In genomic region chr5:114888995-114889394, GRCm38 (mm10) we compare ENCODE assay signal across 25 mouse cellular contexts. TPM values are rescaled to one million over a fixed set of nuclear protein-coding genes. Genes with fewer than 3 reads are reported as not detected.
DNase-seq lines count a peak whose midpoint lies in the region; ATAC-seq and TF ChIP-seq lines count a peak whose summit lies in the region.
"Had no signal": no experiment of that assay in that cellular context is flagged by ENCODE, and none has a peak within 500 bp of the region (broad histone marks: within the 10 kb centered on the region; RNA-seq: fewer than 3 reads in every experiment).

No protein-coding gene starts in this region.

- H3K4me1 ChIP-seq in liver, adult 2 months (ENCODE audit: control insufficient read depth, insufficient read depth, low read length): peaks cover 3% of the 10 kb centered on the region
- no peaks in the 10 kb centered on the region for H3K4me1 ChIP-seq in liver, postnatal 0 days (ENCODE audit: insufficient read depth)
- H3K4me1 ChIP-seq in embryonic facial prominence, embryonic 14.5 days (ENCODE audit: control insufficient read depth, insufficient read depth, low read length): no peaks in the 10 kb centered on the region
- H3K4me1 ChIP-seq: forebrain, embryonic 13.5 days; forebrain, embryonic 15.5 days had no signal

- no peaks in the 10 kb centered on the region for H3K27me3 ChIP-seq in liver, adult 2 months (ENCODE audit: control insufficient read depth, insufficient read depth, low read length)
- H3K27me3 ChIP-seq in liver, postnatal 0 days (ENCODE audit: insufficient read depth, low read length): no peaks in the 10 kb centered on the region
- H3K27me3 ChIP-seq in embryonic facial prominence, embryonic 14.5 days (replicated peaks; ENCODE audit: control insufficient read depth, insufficient read depth, low read length): no peaks in the 10 kb centered on the region
- H3K27me3 ChIP-seq: forebrain, embryonic 13.5 days; forebrain, embryonic 15.5 days had no signal

- WGBS in liver, adult 2 months: 72% methylated on average over 2 of the region's 2 CpGs
- WGBS in liver, postnatal 0 days (ENCODE audit: insufficient replicate concordance): 78% methylated on average over 2 of the region's 2 CpGs
- WGBS in embryonic facial prominence, embryonic 14.5 days: 31% methylated on average over 2 of the region's 2 CpGs

- no peak overlapping the region for H3K4me2 ChIP-seq in liver, postnatal 0 days (ENCODE audit: low read depth, low read length)
- H3K4me2 ChIP-seq in embryonic facial prominence, embryonic 14.5 days (ENCODE audit: low read depth, low read length): no peak overlapping the region
- H3K4me2 ChIP-seq: forebrain, embryonic 13.5 days; forebrain, embryonic 15.5 days had no signal

- TF ChIP-seq CTCF in liver, adult 2 months (IDR thresholded peaks at IDR 0.05; ENCODE audit: low read depth, low read length): no peak
- TF ChIP-seq CTCF in liver, postnatal 0 days (IDR thresholded peaks at IDR 0.05; ENCODE audit: low read depth): no peak

- H3K9me3 ChIP-seq in liver, postnatal 0 days (ENCODE audit: low read length): no peaks in the 10 kb centered on the region
- no peaks in the 10 kb centered on the region for H3K9me3 ChIP-seq in embryonic facial prominence, embryonic 14.5 days (ENCODE audit: control insufficient read depth, low read length)
- H3K9me3 ChIP-seq: forebrain, embryonic 13.5 days; forebrain, embryonic 15.5 days had no signal

- ATAC-seq in liver, postnatal 0 days: no peak
- ATAC-seq in embryonic facial prominence, embryonic 14.5 days (ENCODE audit: low read depth): peak; percentile 82; the same call in 1 of the 2 replicates
- ATAC-seq: forebrain, embryonic 13.5 days; forebrain, embryonic 15.5 days; forebrain, postnatal 0 days had no signal

- TF ChIP-seq EP300 in liver, postnatal 0 days (IDR thresholded peaks at IDR 0.05; ENCODE audit: low read depth): no peak

- H3K4me3 ChIP-seq in liver, adult 2 months (ENCODE audit: insufficient read depth, low read depth, low read length): no peak overlapping the region
- no peak overlapping the region for H3K4me3 ChIP-seq in liver, postnatal 0 days (ENCODE audit: low read depth, low read length)
- no peak overlapping the region for H3K4me3 ChIP-seq in embryonic facial prominence, embryonic 14.5 days (ENCODE audit: low read depth, low read length)
- H3K4me3 ChIP-seq: forebrain, embryonic 13.5 days; forebrain, embryonic 15.5 days had no signal

- no peaks in the 10 kb centered on the region for H3K36me3 ChIP-seq in liver, adult 2 months (ENCODE audit: control insufficient read depth, insufficient read depth, low read length)
- H3K36me3 ChIP-seq in liver, postnatal 0 days (replicated peaks; ENCODE audit: insufficient read depth, low read length): no peaks in the 10 kb centered on the region
- no peaks in the 10 kb centered on the region for H3K36me3 ChIP-seq in embryonic facial prominence, embryonic 14.5 days (ENCODE audit: control insufficient read depth, insufficient read depth, low read length)
- H3K36me3 ChIP-seq: forebrain, embryonic 15.5 days had no signal

- no peak overlapping the region for H3K27ac ChIP-seq in liver, adult 2 months (replicated peaks; ENCODE audit: insufficient read depth, low read depth, low read length)
- H3K27ac ChIP-seq in liver, postnatal 0 days (ENCODE audit: low read depth): no peak overlapping the region
- H3K27ac ChIP-seq in embryonic facial prominence, embryonic 14.5 days (replicated peaks; ENCODE audit: low read depth, low read length): no peak overlapping the region
- H3K27ac ChIP-seq: forebrain, embryonic 13.5 days; forebrain, embryonic 15.5 days had no signal

- no peak for TF ChIP-seq POLR2A in liver, adult 2 months (IDR thresholded peaks at IDR 0.05; ENCODE audit: extremely low read depth, insufficient read depth, low read length)

- peak; percentile 63 for DNase-seq in liver, adult 2 months (ENCODE audit: extremely low read depth, low read depth, low spot score)
- DNase-seq in liver, postnatal 0 days: no peak
- peak; percentile 53 for DNase-seq in embryonic facial prominence, embryonic 14.5 days (ENCODE audit: low spot score)
- DNase-seq in spleen, postnatal 4 days (ENCODE audit: low spot score in 2 of 2): no peak
- no peak for DNase-seq in left cerebral cortex, adult 9 months (ENCODE audit: low spot score in 2 of 2)
- DNase-seq: adrenal gland, adult 2 months; adrenal gland, postnatal 10 days; adrenal gland, postnatal 25 days; cerebellum, adult 11 months; cerebellum, adult 18-20 months; cerebellum, adult 8-10 months; cerebellum, adult 9-11 months; cerebellum, postnatal 14 days; cerebellum, postnatal 36 days; embryo, embryonic 11 days; forebrain, postnatal 0 days had no signal

- no peak overlapping the region for H3K9ac ChIP-seq in liver, adult 2 months (ENCODE audit: low read depth, low read length)
- no peak overlapping the region for H3K9ac ChIP-seq in liver, postnatal 0 days (replicated peaks)
- no peak overlapping the region for H3K9ac ChIP-seq in embryonic facial prominence, embryonic 14.5 days (ENCODE audit: low read depth, low read length)
- H3K9ac ChIP-seq: forebrain, embryonic 13.5 days; forebrain, embryonic 15.5 days; forebrain, postnatal 0 days had no signal

- H3K79me2 ChIP-seq in liver, adult 2 months (ENCODE audit: control insufficient read depth, insufficient read depth, low read length): no peaks in the 10 kb centered on the region

RNA-seq across cellular contexts. Expression of gene Oasl2, which starts 7.7 kb away (rescaled TPM):
- total RNA-seq in liver, adult 2 months (2014; rRNA removed): 4.1 and 6.3 TPM in 2 replicates
- 1.5 and 4.2 TPM in 2 replicates for polyA plus RNA-seq in liver, adult 2 months (2012; rRNA removed)
- polyA plus RNA-seq in liver, postnatal 0 days (2015; fragmentation: Nextera tagmentation; extraction: Ambion mirVana): 7.8 and 10.1 TPM in 2 replicates
- polyA plus RNA-seq in embryonic facial prominence, embryonic 14.5 days (2014; fragmentation: Nextera tagmentation; extraction: Ambion mirVana): 3.5 and 5.0 TPM in 2 replicates

RNA-seq across cellular contexts. Expression of gene Gm9936, which starts 30.5 kb away (rescaled TPM):
- total RNA-seq in liver, adult 2 months (2014; rRNA removed): not detected in 2 replicates
- polyA plus RNA-seq in liver, adult 2 months (2012; rRNA removed): not detected in 2 replicates
- not detected in 2 replicates for polyA plus RNA-seq in liver, postnatal 0 days (2015; fragmentation: Nextera tagmentation; extraction: Ambion mirVana)
- polyA plus RNA-seq in embryonic facial prominence, embryonic 14.5 days (2014; fragmentation: Nextera tagmentation; extraction: Ambion mirVana): 0.22 and 0.31 TPM in 2 replicates
- total RNA-seq: adrenal gland, adult 2 months; common myeloid progenitor, adult 5-6 weeks; ES-E14; MEL had no signal
- polyA plus RNA-seq: adrenal gland, adult 2 months; C2C12 had no signal

RNA-seq across cellular contexts. Expression of gene Oasl1, which starts 34.0 kb away (rescaled TPM):
- 5.8 and 6.6 TPM in 2 replicates for total RNA-seq in liver, adult 2 months (2014; rRNA removed)
- 15.4 and 16.8 TPM in 2 replicates for polyA plus RNA-seq in liver, adult 2 months (2012; rRNA removed)
- polyA plus RNA-seq in liver, postnatal 0 days (2015; fragmentation: Nextera tagmentation; extraction: Ambion mirVana): 2.2 TPM in 2 replicates
- 0.56 and 0.85 TPM in 2 replicates for polyA plus RNA-seq in embryonic facial prominence, embryonic 14.5 days (2014; fragmentation: Nextera tagmentation; extraction: Ambion mirVana)

RNA-seq across cellular contexts. Expression of gene 4930519G04Rik, which starts 35.5 kb away (rescaled TPM):
- not detected in 2 replicates for total RNA-seq in liver, adult 2 months (2014; rRNA removed)
- not detected in 2 replicates for polyA plus RNA-seq in liver, adult 2 months (2012; rRNA removed)
- not detected in 2 replicates for polyA plus RNA-seq in liver, postnatal 0 days (2015; fragmentation: Nextera tagmentation; extraction: Ambion mirVana)
- polyA plus RNA-seq in embryonic facial prominence, embryonic 14.5 days (2014; fragmentation: Nextera tagmentation; extraction: Ambion mirVana): not detected in 2 replicates
- total RNA-seq: adrenal gland, adult 2 months; adrenal gland, postnatal 10 days; adrenal gland, postnatal 25 days; adrenal gland, postnatal 4 days; common myeloid progenitor, adult 5-6 weeks; ES-E14; forebrain, postnatal 0 days; MEL had no signal
- polyA plus RNA-seq: adrenal gland, adult 2 months; brain, embryonic 14.5 days; C2C12; forebrain, embryonic 11.5 days; forebrain, embryonic 13.5 days; forebrain, embryonic 15.5 days; forebrain, postnatal 0 days had no signal

RNA-seq across cellular contexts. Expression of gene 2210016L21Rik, which starts 53.0 kb away (rescaled TPM):
- 3.0 and 5.2 TPM in 2 replicates for total RNA-seq in liver, adult 2 months (2014; rRNA removed)
- polyA plus RNA-seq in liver, adult 2 months (2012; rRNA removed): 5.2 and 6.1 TPM in 2 replicates
- 10.4 and 15.3 TPM in 2 replicates for polyA plus RNA-seq in liver, postnatal 0 days (2015; fragmentation: Nextera tagmentation; extraction: Ambion mirVana)
- polyA plus RNA-seq in embryonic facial prominence, embryonic 14.5 days (2014; fragmentation: Nextera tagmentation; extraction: Ambion mirVana): 46.8 and 63.2 TPM in 2 replicates

Comparison
In these comparisons a context has a peak if more than half of its experiments do, and no peak if none do; other contexts are left out.
1. DNase-seq: peak in liver, adult 2 months (single experiment) and embryonic facial prominence, embryonic 14.5 days (single experiment); none in liver, postnatal 0 days (single experiment), spleen, postnatal 4 days (0 of 2) and left cerebral cortex, adult 9 months (0 of 2).